Mouse (Mus musculus) megakaryocyte, embryonic 14.5 days (primary cell): ENCODE data around the gene Dock7.

Source experiments
- FLI1 ChIP-seq: IDR thresholded peaks from 2 replicates; pipeline ENCODE4 v1.6.1; 2012; ENCODE audit warnings: low read length, inconsistent platforms, mixed read lengths
- GATA1 ChIP-seq: IDR thresholded peaks from 3 replicates; pipeline ENCODE4 v1.6.1; 2012; ENCODE audit warnings: mixed read lengths, low read length, inconsistent platforms, borderline replicate concordance

DNA sequence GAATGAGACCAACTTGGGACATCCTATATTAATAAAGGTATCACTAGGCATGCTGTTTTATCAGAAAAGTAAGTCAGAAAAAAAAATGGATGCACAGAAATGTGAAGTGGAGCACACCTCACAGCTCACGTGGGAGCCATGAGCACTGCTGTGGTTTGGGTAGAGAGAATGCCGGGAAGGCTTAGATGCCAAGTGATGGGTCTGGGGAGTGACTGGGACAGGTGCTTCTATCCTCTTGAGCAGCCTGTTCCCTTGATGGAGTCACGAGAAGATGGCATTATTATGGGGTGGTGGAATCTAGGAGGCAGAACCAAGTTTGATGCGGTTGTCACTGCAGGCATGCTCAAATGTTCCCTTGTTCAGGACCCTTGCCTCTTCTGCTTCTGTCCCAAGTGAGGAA is 109.7 kb downstream of the Dock7 start:
- TF ChIP-seq GATA1 (no peak), FLI1 (no peak)
